Mouse (Mus musculus) retina, adult 2 months (tissue): Measurements from ENCODE around the gene A930018P22Rik.
"Not testable (repeated sequence)": the region's sequence is repeated elsewhere in the genome, so short reads cannot be mapped to it uniquely, and the experiment has no call there.

ENCODE experiments used
- DNase-seq: peaks from one replicate; pipeline ENCODE4 v3.0.0-alpha.2; 2012; ENCODE audit warnings: low read depth, low spot score

The A930018P22Rik gene

DNA sequence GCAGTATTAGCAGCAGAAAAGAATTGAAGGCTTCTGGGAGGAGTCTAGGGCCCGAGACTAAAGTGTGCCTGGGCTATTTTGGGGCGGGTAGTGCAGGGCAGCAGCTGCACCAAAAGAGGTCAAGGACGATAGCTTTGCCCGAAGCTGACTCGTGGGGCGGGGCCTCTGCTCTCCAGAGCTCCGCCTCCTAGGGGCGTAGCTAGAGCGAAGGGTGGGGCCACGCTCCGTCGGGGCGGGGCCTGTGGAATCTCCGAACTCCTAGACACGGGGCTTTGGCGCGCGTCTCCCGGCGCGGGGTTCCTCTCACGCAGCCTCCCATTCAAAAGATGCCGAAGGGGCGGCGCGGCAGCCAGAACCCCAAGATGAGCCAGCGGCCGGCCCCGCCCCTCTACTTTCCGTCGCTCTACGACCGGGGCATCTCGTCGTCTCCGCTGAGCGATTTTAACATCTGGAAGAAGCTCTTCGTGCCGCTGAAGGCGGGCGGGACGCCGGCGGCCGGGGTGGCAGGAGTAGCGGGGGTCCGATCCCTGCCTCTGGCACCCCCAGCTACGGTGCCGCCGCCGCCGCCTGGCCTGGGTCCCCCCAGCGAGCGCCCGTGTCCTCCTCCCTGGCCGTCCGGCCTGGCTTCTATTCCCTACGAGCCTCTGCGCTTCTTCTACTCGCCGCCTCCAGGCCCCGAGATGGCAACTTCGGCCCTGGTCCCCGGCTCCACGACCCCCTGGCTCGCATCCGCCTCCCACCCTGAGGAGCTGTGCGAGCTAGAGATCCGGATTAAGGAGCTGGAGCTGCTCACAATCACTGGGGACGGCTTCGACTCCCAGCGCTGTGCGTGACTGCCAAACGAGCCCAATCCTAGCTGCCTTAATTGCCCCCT, at the start of gene A930018P22Rik:
TSS of gene A930018P22Rik (plus strand) at position 265 of the 874 bp plus-strand sequence.
- peak; percentile 94 for DNase-seq

GRCm38 (mm10) chr2:104078285-104078684, 44.3 kb upstream of the A930018P22Rik start:
- DNase-seq, result not testable (repeated sequence)

- DNase-seq, result not testable (repeated sequence)
Measured at GRCm38 (mm10) chr2:104081436-104082050, 41.0 kb upstream of the A930018P22Rik start.

DNA sequence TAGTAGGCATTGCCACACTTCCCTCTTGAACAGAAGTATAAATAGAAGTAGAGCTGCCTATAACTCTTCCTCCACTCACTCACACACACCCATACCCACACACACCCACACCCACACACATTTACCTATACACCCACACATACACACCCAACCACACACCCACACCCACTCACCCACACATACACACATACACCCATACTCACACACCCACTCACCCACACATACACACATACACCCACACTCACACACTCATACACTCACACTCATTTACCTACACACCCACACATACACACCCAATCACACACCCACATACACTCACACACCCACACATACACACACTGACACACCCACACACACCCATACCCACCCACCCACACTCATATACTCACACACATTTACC, 40.1 kb upstream of the A930018P22Rik start:
- DNase-seq, result no peak

DNA sequence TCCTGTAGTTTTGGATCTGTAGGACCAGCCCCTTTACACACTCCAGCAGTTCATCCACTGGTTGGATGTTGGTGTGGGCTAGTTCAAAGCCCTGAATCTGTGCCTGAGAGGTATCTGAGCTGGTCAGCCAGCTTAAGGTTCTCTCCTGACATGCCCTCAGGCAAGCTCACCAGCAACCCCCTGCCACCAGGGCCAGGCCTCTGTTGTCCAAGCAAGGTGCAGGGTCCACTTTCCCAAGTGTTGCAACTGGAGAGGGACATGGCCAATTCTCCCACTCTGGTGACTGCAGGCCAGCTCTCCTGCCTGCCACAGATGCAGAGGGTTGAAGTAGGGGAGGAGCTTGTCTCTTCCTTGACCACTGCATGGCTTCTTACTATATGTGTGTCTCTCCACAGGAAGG, 38.5 kb upstream of the A930018P22Rik start:
- DNase-seq, result not testable (repeated sequence)

- not testable (repeated sequence) for DNase-seq
Measured at GRCm38 (mm10) chr2:104087562-104087961, 35.0 kb upstream of the A930018P22Rik start.

- DNase-seq, result no peak
Measured at GRCm38 (mm10) chr2:104093305-104093704, 29.3 kb upstream of the A930018P22Rik start.

DNA sequence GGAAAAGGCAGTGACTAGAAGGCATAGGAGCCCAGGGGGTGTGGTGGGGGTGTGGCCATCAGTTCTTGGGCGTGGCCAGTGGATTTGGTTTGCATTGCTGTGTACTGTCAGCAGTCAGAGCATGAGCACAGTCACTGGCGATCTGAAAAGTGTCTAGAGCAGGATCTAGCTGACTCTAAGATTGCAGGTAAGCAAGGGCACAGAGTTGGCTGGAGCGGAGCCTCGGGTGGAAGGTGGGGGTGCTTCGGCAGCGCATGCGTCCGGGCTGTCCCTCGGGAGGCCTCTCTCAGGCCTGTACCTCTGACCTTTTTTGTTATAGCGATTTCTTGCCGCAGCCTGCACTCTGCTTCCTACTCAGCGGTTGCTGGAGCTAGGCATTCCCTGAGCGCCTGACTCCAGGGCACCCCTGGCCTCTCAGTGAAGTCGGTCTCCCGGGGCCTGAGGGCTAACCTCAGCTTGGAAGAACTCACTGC, 26.8 kb upstream of the A930018P22Rik start, which contains the start of gene Cd59a:
TSS of gene Cd59a (plus strand) at position 61 of the 473 bp plus-strand sequence.
- peak; percentile 66 for DNase-seq

DNA sequence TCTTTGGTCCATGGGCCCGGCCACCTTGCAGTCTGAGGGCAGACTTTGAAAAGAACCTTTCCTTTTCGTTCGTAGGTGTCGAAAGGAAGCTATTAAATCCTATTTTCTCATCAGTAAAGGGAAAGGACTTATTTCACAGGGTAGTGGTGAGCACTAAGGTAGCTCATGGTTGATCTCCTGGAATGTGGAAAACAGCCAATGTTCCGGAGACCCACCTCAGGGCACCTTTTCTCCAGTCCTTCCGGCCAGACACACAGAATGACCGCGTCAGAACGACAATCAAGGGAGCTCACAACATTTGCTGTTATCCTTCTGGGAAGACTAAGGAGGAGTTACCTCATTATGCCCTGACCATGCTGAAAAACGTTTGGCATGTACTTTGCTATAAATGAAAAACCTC, 26.3 kb upstream of the A930018P22Rik start:
- no peak for DNase-seq

GRCm38 (mm10) chr2:104096796-104097195, 25.8 kb upstream of the A930018P22Rik start:
- not testable (repeated sequence) for DNase-seq

DNA sequence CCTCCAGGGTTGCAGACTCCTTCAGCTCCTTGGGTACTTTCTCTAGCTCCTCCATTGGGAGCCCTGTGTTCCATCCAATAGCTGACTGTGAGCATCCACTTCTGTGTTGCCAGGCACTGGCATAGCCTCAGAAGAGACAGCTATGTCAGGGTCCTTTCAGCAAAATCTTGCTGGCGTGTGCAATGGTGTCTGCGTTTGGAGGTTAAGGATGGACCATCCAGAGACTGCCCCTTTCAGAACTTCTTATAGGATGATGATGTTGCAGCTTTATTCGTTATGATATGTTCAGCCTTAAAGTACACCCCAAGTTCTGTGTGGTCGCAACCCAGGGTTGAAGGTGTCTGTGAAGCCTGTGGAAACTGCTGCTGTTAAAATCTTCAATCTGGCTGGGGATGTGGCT, 25.2 kb upstream of the A930018P22Rik start:
- not testable (repeated sequence) for DNase-seq

DNA sequence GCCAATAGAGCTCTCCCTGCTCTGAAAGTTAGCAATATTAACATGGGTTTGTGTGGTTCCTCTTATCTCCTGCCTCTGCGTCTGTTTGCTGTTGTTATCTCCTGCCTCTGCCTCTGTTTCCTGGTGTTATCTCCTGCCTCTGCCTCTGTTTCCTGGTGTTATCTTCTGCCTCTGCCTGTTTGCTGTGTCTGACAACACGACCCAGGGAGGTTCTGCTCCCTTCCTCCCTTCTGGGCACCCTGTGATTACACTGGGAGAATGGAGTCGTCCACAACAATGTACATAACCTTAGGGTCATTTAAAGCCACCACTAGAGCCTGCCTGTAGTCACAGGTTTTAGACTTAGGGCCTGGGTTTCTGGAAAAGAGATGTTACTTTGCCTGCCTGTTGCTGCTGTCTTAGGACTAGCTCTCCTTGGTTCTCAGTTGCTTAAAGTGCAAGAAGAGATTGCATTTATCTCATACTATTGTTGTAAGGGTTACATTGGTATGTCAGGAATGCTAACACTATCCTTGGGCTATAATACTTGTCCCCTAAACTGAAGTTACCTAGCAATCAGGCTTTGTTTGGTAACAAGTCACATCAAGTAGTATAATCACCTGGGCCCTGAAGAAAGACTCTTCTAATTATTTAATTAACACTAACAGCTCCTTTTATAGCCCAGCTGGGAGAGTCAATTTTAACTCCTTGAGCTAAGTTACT, 23.9 kb upstream of the A930018P22Rik start:
- no peak for DNase-seq

DNA sequence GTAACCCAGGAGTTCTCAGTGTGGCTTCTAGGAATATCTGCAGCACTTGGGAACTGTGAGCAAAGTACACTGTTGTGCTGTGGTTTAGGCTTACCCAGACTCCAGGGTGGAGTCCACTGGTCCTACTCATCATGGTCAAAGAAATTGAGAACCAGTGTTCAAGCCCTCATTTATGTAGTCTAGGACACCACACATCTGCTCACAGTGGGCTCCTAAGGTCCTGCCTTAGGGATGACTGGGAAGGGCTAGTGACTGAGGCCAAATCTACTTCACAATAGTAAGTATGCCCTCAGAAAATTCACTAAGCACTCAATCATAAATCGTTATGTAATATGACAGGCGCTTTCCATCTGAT, 23.4 kb upstream of the A930018P22Rik start:
- no peak for DNase-seq

- DNase-seq, result no peak
Measured at GRCm38 (mm10) chr2:104099946-104100345, 22.6 kb upstream of the A930018P22Rik start.

- no peak for DNase-seq
Measured at GRCm38 (mm10) chr2:104104800-104105199, 17.8 kb upstream of the A930018P22Rik start.

- DNase-seq, result not testable (repeated sequence)
Measured at GRCm38 (mm10) chr2:104109021-104109420, 13.5 kb upstream of the A930018P22Rik start.

- DNase-seq, result no peak
Measured at GRCm38 (mm10) chr2:104109528-104109927, 13.0 kb upstream of the A930018P22Rik start.

DNA sequence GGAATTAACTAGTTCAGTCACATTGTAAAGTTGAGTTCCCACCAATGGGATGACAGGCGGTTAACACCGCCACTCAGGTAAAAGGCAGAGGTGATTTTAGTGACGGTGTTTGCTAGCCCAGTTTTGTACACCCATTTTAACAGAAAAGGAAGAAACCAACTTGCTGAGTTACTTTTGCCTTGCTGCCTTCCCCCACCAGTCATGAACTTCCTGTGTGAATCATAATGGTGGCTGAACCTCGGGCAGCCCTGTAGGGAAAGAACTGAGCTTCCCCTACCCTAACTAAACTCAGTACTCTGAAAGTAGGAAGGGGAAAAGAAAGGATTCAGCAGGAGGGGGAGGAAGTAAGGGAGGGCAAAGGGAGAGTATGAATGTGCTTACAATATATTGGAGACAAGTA, 12.5 kb upstream of the A930018P22Rik start:
- DNase-seq, result no peak

DNA sequence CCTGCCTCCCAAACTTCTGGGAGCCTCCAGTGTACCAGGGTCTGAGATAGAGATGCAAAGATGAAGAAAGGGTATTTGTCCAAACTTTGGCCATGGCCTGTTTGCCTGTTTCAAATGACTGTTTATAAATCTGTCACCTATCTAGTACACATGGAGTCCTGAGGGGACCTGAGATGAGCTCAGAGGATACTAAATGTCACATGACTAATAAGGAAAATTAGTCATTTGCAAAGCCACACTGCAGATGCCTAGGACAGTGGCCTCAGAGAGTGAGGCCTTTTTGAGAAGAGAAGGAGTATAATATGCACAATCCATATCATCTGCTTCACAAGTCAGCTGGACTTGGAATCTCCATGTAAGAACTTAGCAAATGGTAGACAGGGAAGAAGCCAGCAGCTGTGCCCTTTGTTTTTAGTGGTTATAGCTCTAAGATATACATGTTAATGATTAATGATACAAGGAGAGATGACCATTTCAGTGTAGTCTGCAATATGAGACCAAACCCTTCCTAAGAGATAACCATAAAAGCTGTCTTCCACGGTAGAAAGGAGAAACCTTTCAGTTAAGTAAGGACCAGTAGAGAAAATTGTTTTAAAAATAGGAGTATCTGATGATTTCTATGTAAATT, 11.3 kb upstream of the A930018P22Rik start:
- DNase-seq, result not testable (repeated sequence)

- DNase-seq, result not testable (repeated sequence)
Measured at GRCm38 (mm10) chr2:104113563-104113962, 9.0 kb upstream of the A930018P22Rik start.

DNA sequence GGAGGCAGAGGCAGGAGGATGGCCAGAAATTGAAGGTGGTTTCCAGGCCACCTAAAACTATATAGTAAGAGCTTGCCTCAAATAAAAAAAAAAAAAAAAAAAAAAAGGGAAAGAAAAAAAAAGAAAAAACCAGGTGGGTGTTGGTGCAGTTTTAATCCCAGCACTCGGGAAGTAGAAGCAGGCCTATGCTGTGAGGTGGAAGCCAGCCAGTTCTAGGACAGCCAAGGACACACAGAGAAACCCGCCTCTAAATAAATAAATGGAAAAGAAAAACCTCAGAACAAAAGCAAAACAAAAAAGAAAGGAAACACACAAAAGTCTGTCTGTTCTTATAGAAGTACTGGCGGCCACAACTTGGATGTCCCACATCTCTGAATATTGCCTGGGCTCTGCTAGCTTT, 7.7 kb upstream of the A930018P22Rik start:
- DNase-seq, result no peak
